Mouse (Mus musculus) embryonic facial prominence, embryonic 14.5 days (tissue): Measurements from ENCODE around the gene Ankrd39. TPM values are rescaled to one million over a fixed set of nuclear protein-coding genes. Genes with fewer than 3 reads are reported as not detected.
A peak's percentile ranks its signal among the peaks of the same experiment; 100 is the strongest.

Experiments
- ATAC-seq: fragments of 200-750 bp; cut with Nextera tagmentation; 2 replicates; pipeline ENCODE4 v1.8.0; 2017; ENCODE audit warnings: low read depth, moderate number of reproducible peaks, moderate TSS enrichment
- DNase-seq: peaks from one replicate; pipeline ENCODE4 v3.0.0-alpha.2; 2015; ENCODE audit warnings: low spot score
- H3K27ac ChIP-seq: fragments of 300-500 bp; sonication (generic); replicated peaks from 2 replicates; pipeline ENCODE4 v1.5.1; 2014; ENCODE audit warnings: low read depth, mild to moderate bottlenecking, low read length, moderate library complexity
- H3K27me3 ChIP-seq: fragments of 300-500 bp; sonication (generic); replicated peaks from 2 replicates; pipeline ENCODE4 v1.6.1; 2014; ENCODE audit warnings: low read length; ENCODE audit not compliant: control insufficient read depth, insufficient read depth
- H3K36me3 ChIP-seq: fragments of 300-500 bp; sonication (generic); 2 replicates; pipeline ENCODE4 v1.6.1; 2014; ENCODE audit warnings: low read length, mixed read lengths; ENCODE audit not compliant: control insufficient read depth, insufficient read depth
- H3K4me1 ChIP-seq: fragments of 300-500 bp; sonication (generic); 2 replicates; pipeline ENCODE4 v1.6.1; 2014; ENCODE audit warnings: antibody characterized with exemption, low read length; ENCODE audit not compliant: control insufficient read depth, insufficient read depth
- H3K4me2 ChIP-seq: fragments of 300-500 bp; sonication (generic); 2 replicates; pipeline ENCODE4 v1.6.1; 2014; ENCODE audit warnings: low read depth, mild to moderate bottlenecking, low read length, moderate library complexity, mixed read lengths
- H3K4me3 ChIP-seq: fragments of 300-500 bp; sonication (generic); 2 replicates; pipeline ENCODE4 v1.5.1; 2014; ENCODE audit warnings: low read depth, mild to moderate bottlenecking, low read length
- H3K9ac ChIP-seq: fragments of 300-500 bp; sonication (generic); 2 replicates; pipeline ENCODE4 v1.6.1; 2014; ENCODE audit warnings: low read depth, mild to moderate bottlenecking, low read length, moderate library complexity, mixed read lengths
- H3K9me3 ChIP-seq: fragments of 300-500 bp; sonication (generic); 2 replicates; pipeline ENCODE4 v1.6.1; 2016; ENCODE audit warnings: low read length; ENCODE audit not compliant: control insufficient read depth
- WGBS: fragments of 180-500 bp; shearing (Covaris S2); extraction: QIAGEN DNeasy Blood & Tissue Kit; methylation state at CpG from one replicate; pipeline ENCODE4 v1.1.7; 2014; 5-methylcytosine and 5-hydroxymethylcytosine counted together
- polyA plus RNA-seq: library from polyadenylated mRNA; unstranded; fragments of >200 nt; fragmentation: Nextera tagmentation; extraction: Ambion mirVana; gene quantifications from 2 replicates; pipeline ENCODE4 v1.2.1, GENCODE M21; 2014

Gene Ankrd39
- polyA plus RNA-seq, 1 experiment from 2014 or later, result 19.5 TPM

DNA sequence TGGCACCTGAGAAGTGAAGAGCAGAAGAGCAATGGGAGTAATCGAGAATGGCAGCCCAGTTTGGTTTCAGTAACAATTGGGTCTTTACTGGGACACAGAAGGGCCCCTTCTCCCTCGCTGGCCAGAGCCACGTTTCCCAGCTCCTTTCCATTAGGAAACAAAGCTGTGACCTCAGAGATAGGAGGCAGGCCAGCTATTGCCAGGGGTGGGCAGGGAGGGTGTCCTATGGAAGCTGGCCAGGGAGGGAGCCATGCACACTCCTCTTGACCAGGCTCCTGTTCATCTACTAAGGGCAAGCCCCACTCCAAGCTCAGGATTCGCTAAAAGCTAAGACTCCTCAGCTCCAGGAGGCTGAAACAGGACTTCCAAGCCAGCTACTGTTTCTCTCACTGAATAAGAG, 12.0 kb upstream of the Ankrd39 start:
- ATAC-seq, result no peak
- Histone ChIP-seq H3K9me3 (no peaks in the 10 kb centered on the region), H3K4me3 (peak overlapping the region; percentile 96), H3K4me1 (peaks cover 24% of the 10 kb centered on the region), H3K36me3 (peaks cover 6% of the 10 kb centered on the region), H3K9ac (peak overlapping the region; percentile 97; the same call in 1 of the 2 replicates), H3K27me3 (no peaks in the 10 kb centered on the region), H3K4me2 (peak overlapping the region; percentile 90), H3K27ac (no peak overlapping the region)
- no peak for DNase-seq
- 17% methylated on average over 4 of the region's 4 CpGs for WGBS

DNA sequence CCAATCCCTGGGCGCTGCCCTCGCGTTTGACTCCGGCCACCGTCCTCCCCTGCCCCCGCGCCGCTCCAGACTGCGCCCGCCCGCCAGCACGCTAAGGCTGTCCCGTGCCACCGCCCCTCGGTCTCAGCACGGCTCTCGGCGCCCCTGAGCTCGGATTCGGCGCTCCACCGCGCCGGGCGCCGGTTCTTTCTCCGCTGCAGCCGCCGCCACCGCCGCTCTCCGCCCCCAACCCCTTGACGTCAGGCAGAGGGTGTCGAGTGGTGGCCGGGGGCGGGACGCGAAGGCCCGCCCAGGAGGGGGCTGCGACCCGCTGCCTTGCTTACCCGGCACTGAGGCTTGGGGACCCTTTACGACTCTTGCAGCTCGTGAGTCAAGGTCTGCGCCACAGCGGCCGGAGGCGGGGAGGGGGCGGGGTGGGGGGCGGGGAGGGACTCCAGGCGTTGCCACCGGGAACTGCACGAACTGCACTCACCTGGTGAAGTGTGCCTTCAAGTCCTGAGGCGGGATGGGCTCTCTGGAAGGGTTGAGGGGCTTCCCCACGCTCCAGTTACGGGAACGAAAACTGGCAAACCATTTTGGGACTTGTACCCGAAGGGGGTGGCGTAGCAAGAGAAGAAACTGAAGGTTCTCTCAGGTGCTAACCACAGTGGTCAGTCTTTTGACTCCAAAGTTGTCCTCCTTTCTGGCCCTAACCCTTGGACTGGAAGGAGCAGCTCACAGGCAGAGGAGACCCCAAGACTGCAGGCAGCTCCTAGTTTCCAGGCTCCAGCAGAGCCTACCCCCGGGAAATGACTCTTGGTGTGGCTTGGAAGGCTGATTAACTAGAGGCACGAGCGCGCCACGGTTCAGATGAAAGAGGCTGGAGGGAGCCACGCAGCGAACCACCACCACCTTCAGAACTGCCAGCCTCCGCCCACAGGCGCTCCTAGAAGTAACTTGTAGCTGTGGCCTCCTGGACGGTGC, 11.1 kb upstream of the Ankrd39 start, which contains the start of gene Sema4c:
Gene Sema4c (minus strand): TSS at position 319 of the 963 bp plus-strand sequence.
- peak within 1 kb of the TSS; percentile 100 for H3K27ac ChIP-seq
- no peaks in the 10 kb centered on the region for H3K27me3 ChIP-seq
- peaks cover 24% of the 10 kb centered on the region for H3K4me1 ChIP-seq
- H3K4me3 ChIP-seq, result peak within 1 kb of the TSS; percentile 96
- peak within 1 kb of the TSS; percentile 97 for H3K9ac ChIP-seq
- 1% methylated on average over 44 of the region's 69 CpGs for WGBS
- DNase-seq (peak; percentile 93), ATAC-seq (peak; percentile 67)
- peaks cover 16% of the 10 kb centered on the region for H3K36me3 ChIP-seq
- H3K9me3 ChIP-seq, result no peaks in the 10 kb centered on the region
- H3K4me2 ChIP-seq, result peak within 1 kb of the TSS; percentile 90

DNA sequence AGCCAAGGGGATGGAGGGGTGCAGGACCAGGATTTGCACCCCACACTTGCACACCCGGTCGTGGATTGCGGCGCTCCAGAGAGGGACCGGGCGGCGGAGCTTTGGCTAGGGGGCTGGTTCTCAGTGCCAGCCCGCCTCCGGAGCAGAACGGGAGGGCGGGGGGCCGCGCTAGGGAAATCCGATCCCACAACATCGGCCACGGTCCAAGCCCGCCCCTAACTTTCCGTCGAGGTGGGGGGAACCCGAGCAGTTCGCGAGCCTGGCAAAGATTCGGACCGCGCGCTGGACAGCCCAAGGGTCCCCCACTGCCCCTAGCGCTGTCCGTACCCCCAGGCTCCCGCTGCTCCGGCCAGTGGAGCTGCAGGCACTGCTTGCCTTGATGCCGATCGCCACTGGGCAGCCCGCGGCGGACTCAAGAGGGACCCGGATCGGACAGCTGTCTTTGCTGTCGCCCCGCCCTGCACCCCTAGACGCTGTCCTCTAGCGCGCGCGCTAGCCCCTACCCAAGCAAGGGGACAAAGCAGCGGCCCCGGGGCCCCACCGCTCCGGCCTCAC, 10.3 kb upstream of the Ankrd39 start:
- Histone ChIP-seq H3K4me1 (peaks cover 24% of the 10 kb centered on the region), H3K27ac (peak overlapping the region; percentile 100), H3K36me3 (peaks cover 24% of the 10 kb centered on the region), H3K9ac (peak overlapping the region; percentile 97), H3K4me2 (peak overlapping the region; percentile 90), H3K9me3 (no peaks in the 10 kb centered on the region), H3K27me3 (no peaks in the 10 kb centered on the region), H3K4me3 (peak overlapping the region; percentile 96)
- peak; percentile 95 for DNase-seq
- peak; percentile 85 for ATAC-seq
- under 1% methylated on average over 18 of the region's 48 CpGs for WGBS

DNA sequence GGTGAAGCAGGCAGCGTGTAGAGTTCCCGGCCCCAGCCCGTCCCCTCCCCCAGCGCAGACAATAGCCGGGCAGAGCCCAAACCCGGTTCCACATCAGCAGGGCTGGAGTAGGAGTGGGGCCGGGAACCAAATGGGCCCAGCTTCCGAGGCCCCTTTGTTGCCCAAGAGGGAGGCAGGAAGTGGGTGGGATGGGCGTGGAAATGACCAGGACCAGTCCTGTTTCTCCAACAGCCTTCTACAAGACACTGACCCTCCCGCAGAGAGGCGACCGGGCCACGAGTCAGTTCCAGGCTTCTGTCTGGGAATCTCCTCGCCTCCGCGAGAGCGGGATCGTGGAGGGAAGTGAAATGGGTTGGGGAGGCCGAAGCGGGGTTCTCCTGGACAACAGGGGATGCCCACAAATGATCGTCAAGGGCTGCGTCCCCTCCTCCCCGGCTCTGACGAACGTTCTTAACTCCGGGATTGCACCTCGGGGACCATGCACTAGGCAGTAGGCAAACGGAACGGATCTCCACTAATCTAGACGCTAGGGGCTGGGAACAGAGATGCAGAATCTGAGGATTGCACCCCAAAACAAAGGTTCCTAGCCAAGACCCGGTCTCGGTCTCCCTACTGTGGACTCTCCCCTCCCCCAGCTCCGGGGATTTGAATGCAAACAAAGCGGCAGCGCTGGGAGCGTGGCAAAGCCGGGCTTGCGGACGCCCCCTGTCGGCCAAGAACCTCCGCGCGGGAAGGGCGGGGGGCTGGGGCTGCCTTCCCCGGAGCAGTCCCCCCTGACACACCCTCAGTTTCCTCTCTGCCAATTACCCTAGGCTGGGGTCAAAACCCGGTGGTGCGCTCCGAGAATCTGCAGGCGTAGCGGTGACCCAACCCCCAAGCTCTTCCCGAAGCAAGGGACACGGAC, 9.6 kb upstream of the Ankrd39 start:
- under 1% methylated on average over 35 of the region's 52 CpGs for WGBS

DNA sequence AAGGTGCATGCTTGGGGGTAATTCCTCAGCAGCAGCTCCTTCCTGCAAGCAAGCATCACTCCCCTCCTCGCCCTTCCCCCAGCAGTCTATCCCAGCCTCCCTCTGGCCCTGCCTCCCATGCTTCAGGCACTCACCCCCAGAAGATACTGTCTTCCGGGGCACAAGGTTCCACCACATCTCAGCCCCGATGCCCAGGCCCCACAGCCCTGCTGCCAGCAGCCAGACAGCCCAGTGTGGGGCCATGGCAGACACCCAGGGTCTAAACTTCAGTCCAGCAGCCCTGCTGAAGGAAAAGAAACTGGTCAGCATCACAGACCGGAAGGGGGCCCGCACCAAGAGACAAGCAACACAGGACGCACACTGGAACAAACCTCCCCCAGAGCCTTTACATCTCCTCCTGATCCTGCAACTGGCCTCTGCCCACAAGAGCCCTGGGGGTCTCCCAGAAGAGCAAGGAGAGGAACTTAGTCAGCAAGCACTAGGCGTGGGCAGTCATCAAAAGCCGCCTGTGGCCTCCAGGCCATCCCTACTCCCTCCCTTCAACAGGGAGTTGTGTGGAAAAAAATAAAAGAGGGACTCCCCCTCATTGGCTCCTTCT, 8.7 kb upstream of the Ankrd39 start:
- WGBS, result 3% methylated on average over 7 of the region's 8 CpGs
- Histone ChIP-seq H3K4me3 (peak overlapping the region; percentile 96), H3K36me3 (peaks cover 40% of the 10 kb centered on the region), H3K4me1 (peaks cover 24% of the 10 kb centered on the region), H3K27ac (peak overlapping the region; percentile 100), H3K9ac (peak overlapping the region; percentile 97), H3K9me3 (no peaks in the 10 kb centered on the region), H3K27me3 (no peaks in the 10 kb centered on the region), H3K4me2 (peak overlapping the region; percentile 90)
- ATAC-seq (no peak), DNase-seq (no peak)

More for the DNA sequence above, 9.6 kb upstream of the Ankrd39 start:
- H3K27me3 ChIP-seq, result no peaks in the 10 kb centered on the region
- peak; percentile 86 for ATAC-seq
- no peaks in the 10 kb centered on the region for H3K9me3 ChIP-seq
- DNase-seq, result peak; percentile 95
- H3K9ac ChIP-seq, result peak overlapping the region; percentile 97
- H3K4me2 ChIP-seq, result peak overlapping the region; percentile 90
- H3K36me3 ChIP-seq, result peaks cover 31% of the 10 kb centered on the region
- peak overlapping the region; percentile 100 for H3K27ac ChIP-seq
- peak overlapping the region; percentile 96 for H3K4me3 ChIP-seq
- H3K4me1 ChIP-seq, result peaks cover 24% of the 10 kb centered on the region

DNA sequence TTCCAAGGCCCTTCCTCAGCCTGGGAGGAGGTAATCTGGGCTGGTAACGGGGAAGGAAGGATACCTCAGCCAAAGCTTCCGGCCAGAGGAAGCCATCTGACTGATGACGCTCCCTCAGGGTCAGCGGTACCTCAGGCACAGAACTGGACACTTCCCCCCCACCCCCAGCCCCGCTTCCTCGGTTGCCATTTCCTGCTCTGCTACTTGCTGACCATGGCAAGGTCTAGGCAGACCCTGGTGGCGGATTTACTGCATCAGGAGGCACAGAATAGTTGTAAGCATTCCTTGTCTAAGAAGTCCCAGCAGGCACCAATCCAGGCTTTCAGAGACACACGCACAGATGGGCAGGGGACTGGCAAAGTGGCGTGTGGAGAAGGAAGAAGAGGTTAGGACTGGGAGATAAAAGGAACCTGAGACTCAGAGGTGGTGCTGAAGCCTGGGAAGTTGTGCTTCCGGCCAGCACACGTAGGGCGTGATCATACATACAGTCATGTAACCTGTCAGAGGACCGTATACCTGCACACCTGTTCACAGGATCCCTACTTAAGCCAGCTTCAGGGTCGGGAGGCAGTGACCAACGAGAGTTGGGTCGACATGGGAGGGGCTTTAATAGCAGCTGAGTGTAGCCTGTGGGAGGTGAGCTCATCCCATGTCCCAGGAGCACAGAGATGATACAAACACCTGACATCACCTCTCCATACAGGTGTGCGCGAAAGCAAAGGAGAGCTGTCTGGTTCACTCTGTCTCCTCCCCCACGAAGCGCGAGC, 7.6 kb upstream of the Ankrd39 start:
- Histone ChIP-seq H3K4me3 (peak overlapping the region; percentile 96), H3K27me3 (no peaks in the 10 kb centered on the region), H3K4me1 (peaks cover 22% of the 10 kb centered on the region), H3K9me3 (no peaks in the 10 kb centered on the region), H3K36me3 (peaks cover 51% of the 10 kb centered on the region), H3K4me2 (peak overlapping the region; percentile 90), H3K9ac (peak overlapping the region; percentile 97), H3K27ac (peak overlapping the region; percentile 100; the same call in 1 of the 2 replicates)
- no peak for DNase-seq
- 65% methylated on average over 21 of the region's 21 CpGs for WGBS
- ATAC-seq, result no peak

DNA sequence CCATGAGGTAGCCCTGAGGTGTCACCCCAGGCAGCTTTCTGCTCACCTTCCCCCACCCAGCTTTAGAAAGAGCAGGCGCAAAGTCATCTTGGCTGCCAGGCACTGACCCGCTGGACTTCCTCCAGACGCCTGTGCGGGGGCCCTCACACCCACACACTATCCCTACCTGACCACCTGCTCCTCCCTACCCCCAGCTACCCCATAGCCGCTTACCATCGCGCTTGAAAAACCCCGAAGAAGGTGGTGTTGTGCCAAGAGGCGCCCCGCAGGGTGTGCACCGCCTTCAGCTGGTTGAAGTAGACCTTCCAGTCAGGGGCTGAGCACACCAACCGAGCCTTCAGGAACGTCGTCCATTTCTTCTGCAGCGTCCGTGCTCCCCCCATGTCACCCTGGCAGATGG, 5.3 kb upstream of the Ankrd39 start:
- Histone ChIP-seq H3K27me3 (no peaks in the 10 kb centered on the region), H3K4me3 (no peak overlapping the region), H3K4me2 (no peak overlapping the region), H3K27ac (no peak overlapping the region), H3K9ac (no peak overlapping the region), H3K9me3 (no peaks in the 10 kb centered on the region), H3K4me1 (peaks cover 20% of the 10 kb centered on the region), H3K36me3 (peaks cover 63% of the 10 kb centered on the region)
- DNase-seq (no peak), ATAC-seq (no peak)
- 89% methylated on average over 16 of the region's 16 CpGs for WGBS
